Mouse (Mus musculus): Measurements from ENCODE around the gene Syt8. TPM values are rescaled to one million over a fixed set of nuclear protein-coding genes. Genes with fewer than 3 reads are reported as not detected.

The Syt8 gene
- polyA plus RNA-seq, 1 experiment from 2014 or later = not detected

DNA sequence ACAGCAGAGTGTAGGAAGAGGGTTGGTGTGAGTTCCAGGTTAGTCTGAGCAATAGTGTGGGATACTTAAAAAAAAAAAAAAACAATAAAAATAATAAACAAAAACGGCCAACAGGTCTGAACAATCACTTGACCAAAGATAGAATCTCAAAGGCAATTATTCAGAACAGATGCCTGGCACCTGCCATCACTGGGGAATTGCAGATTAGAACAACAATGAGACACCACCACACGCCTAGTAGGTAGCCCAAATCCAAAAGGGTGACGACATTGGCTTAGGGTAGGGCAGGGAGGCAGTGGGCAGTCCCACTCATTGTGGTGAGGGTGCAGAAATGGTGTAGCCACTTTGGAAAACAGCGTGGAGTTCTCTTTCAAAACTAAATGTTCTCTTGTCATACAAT is 43.0 kb upstream of the Syt8 start:
- Histone ChIP-seq H3K4me2 (ENCODE audit: low read length) (no peak overlapping the region), H3K9ac (ENCODE audit: low read depth, low read length) (no peak overlapping the region), H3K36me3 (ENCODE audit: control insufficient read depth, insufficient read depth, low read length) (no peaks in the 10 kb centered on the region), H3K9me3 (ENCODE audit: control insufficient read depth, low read length) (no peaks in the 10 kb centered on the region), H3K4me1 (ENCODE audit: control insufficient read depth, insufficient read depth, low read depth, low read length) (peaks cover 5% of the 10 kb centered on the region), H3K27ac (ENCODE audit: low read depth, low read length) (no peak overlapping the region), H3K4me3 (ENCODE audit: low read length) (no peak overlapping the region), H3K27me3 (replicated peaks; ENCODE audit: control insufficient read depth, insufficient read depth, low read length) (no peaks in the 10 kb centered on the region)
- no peak for ATAC-seq
- WGBS = 73% methylated on average over 4 of the region's 4 CpGs

GRCm38 (mm10) chr7:142393191-142393590 is 41.5 kb upstream of the Syt8 start:
- 24% methylated on average over 4 of the region's 4 CpGs for WGBS
- no peak for ATAC-seq
- H3K9me3 ChIP-seq (ENCODE audit: control insufficient read depth, low read length) = no peaks in the 10 kb centered on the region
- H3K27ac ChIP-seq (ENCODE audit: low read depth, low read length) = no peak overlapping the region
- H3K27me3 ChIP-seq (replicated peaks; ENCODE audit: control insufficient read depth, insufficient read depth, low read length) = no peaks in the 10 kb centered on the region
- no peaks in the 10 kb centered on the region for H3K4me1 ChIP-seq (ENCODE audit: control insufficient read depth, insufficient read depth, low read depth, low read length)
- no peak overlapping the region for H3K4me3 ChIP-seq (ENCODE audit: low read length)
- no peak overlapping the region for H3K9ac ChIP-seq (ENCODE audit: low read depth, low read length)
- H3K4me2 ChIP-seq (ENCODE audit: low read length) = no peak overlapping the region
- H3K36me3 ChIP-seq (ENCODE audit: control insufficient read depth, insufficient read depth, low read length) = no peaks in the 10 kb centered on the region

DNA sequence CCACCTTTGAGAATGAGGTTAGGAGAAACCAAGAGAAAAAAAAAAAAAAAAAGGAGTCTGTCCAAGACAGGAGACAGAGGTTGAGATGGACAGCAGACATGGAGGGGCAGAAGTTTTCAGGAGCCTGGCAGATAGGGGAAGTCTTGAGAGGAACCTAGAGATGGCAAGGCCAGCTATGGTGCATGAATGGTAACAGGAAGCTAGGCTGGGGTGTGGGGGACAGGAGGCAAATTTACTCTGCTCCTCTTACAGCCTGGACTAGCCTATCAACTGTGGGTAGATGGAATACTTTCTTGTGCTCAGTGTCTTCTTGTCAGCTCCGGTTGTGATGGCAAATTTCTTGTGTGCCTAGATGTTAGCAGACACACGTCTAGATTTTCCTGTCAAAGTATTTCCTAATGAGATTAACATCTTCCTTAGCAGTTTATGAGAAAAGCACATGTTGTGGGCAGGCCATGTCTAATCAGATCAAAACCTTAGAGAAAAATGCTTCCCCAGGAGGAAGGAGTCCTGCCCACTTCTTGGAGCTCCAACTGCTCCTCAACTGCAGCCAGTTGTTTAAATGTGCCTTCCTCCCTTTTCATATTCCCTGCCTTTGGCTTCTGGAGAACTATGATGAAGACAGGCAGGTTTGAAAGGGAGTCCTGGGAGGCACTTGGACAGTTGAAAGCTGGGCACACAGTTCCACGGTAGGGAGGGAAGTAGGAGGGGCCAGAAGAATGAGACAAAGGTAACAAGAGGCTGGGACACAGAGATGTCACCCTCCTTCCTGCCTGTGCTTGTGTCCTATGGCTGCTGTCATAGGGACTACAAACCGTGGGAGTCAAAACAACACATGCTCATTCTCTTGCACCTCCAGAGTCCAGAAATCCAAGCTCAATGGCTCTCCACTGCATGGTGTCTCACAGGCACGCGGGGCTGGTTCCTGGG is 40.1 kb upstream of the Syt8 start:
- H3K4me3 ChIP-seq (ENCODE audit: low read length) = no peak overlapping the region
- no peaks in the 10 kb centered on the region for H3K36me3 ChIP-seq (ENCODE audit: control insufficient read depth, insufficient read depth, low read length)
- no peaks in the 10 kb centered on the region for H3K9me3 ChIP-seq (ENCODE audit: control insufficient read depth, low read length)
- no peak for ATAC-seq
- H3K4me1 ChIP-seq (ENCODE audit: control insufficient read depth, insufficient read depth, low read depth, low read length) = no peaks in the 10 kb centered on the region
- no peaks in the 10 kb centered on the region for H3K27me3 ChIP-seq (replicated peaks; ENCODE audit: control insufficient read depth, insufficient read depth, low read length)
- H3K4me2 ChIP-seq (ENCODE audit: low read length) = no peak overlapping the region
- 78% methylated on average over 6 of the region's 6 CpGs for WGBS
- H3K9ac ChIP-seq (ENCODE audit: low read depth, low read length) = no peak overlapping the region
- H3K27ac ChIP-seq (ENCODE audit: low read depth, low read length) = no peak overlapping the region

GRCm38 (mm10) chr7:142395472-142395871 is 39.2 kb upstream of the Syt8 start:
- Histone ChIP-seq H3K4me3 (ENCODE audit: low read length) (no peak overlapping the region), H3K9me3 (ENCODE audit: control insufficient read depth, low read length) (no peaks in the 10 kb centered on the region), H3K27me3 (replicated peaks; ENCODE audit: control insufficient read depth, insufficient read depth, low read length) (no peaks in the 10 kb centered on the region), H3K27ac (ENCODE audit: low read depth, low read length) (no peak overlapping the region), H3K9ac (ENCODE audit: low read depth, low read length) (no peak overlapping the region), H3K36me3 (ENCODE audit: control insufficient read depth, insufficient read depth, low read length) (no peaks in the 10 kb centered on the region), H3K4me2 (ENCODE audit: low read length) (no peak overlapping the region), H3K4me1 (ENCODE audit: control insufficient read depth, insufficient read depth, low read depth, low read length) (no peaks in the 10 kb centered on the region)
- ATAC-seq = no peak
- WGBS = 92% methylated on average over 4 of the region's 4 CpGs

- Histone ChIP-seq H3K27ac (ENCODE audit: low read depth, low read length) (no peak overlapping the region), H3K4me2 (ENCODE audit: low read length) (no peak overlapping the region), H3K4me1 (ENCODE audit: control insufficient read depth, insufficient read depth, low read depth, low read length) (no peaks in the 10 kb centered on the region), H3K9me3 (ENCODE audit: control insufficient read depth, low read length) (no peaks in the 10 kb centered on the region), H3K9ac (ENCODE audit: low read depth, low read length) (no peak overlapping the region), H3K4me3 (ENCODE audit: low read length) (no peak overlapping the region), H3K27me3 (replicated peaks; ENCODE audit: control insufficient read depth, insufficient read depth, low read length) (no peaks in the 10 kb centered on the region), H3K36me3 (ENCODE audit: control insufficient read depth, insufficient read depth, low read length) (no peaks in the 10 kb centered on the region)
- WGBS = 95% methylated on average over 1 of the region's 1 CpGs
- ATAC-seq = no peak
Measured at GRCm38 (mm10) chr7:142396611-142397010, 38.0 kb upstream of the Syt8 start.

GRCm38 (mm10) chr7:142398052-142398451 is 36.6 kb upstream of the Syt8 start:
- Histone ChIP-seq H3K9me3 (ENCODE audit: control insufficient read depth, low read length) (no peaks in the 10 kb centered on the region), H3K4me2 (ENCODE audit: low read length) (no peak overlapping the region), H3K4me1 (ENCODE audit: control insufficient read depth, insufficient read depth, low read depth, low read length) (no peaks in the 10 kb centered on the region), H3K4me3 (ENCODE audit: low read length) (no peak overlapping the region), H3K27me3 (replicated peaks; ENCODE audit: control insufficient read depth, insufficient read depth, low read length) (no peaks in the 10 kb centered on the region), H3K36me3 (ENCODE audit: control insufficient read depth, insufficient read depth, low read length) (no peaks in the 10 kb centered on the region), H3K27ac (ENCODE audit: low read depth, low read length) (no peak overlapping the region), H3K9ac (ENCODE audit: low read depth, low read length) (no peak overlapping the region)
- 72% methylated on average over 2 of the region's 2 CpGs for WGBS
- no peak for ATAC-seq

GRCm38 (mm10) chr7:142399250-142399649 is 35.4 kb upstream of the Syt8 start:
- H3K9me3 ChIP-seq (ENCODE audit: control insufficient read depth, low read length) = no peaks in the 10 kb centered on the region
- H3K9ac ChIP-seq (ENCODE audit: low read depth, low read length) = no peak overlapping the region
- ATAC-seq = no peak
- WGBS = 78% methylated on average over 1 of the region's 1 CpGs
- no peak overlapping the region for H3K27ac ChIP-seq (ENCODE audit: low read depth, low read length)
- H3K4me2 ChIP-seq (ENCODE audit: low read length) = no peak overlapping the region
- H3K36me3 ChIP-seq (ENCODE audit: control insufficient read depth, insufficient read depth, low read length) = no peaks in the 10 kb centered on the region
- H3K4me3 ChIP-seq (ENCODE audit: low read length) = no peak overlapping the region
- H3K27me3 ChIP-seq (replicated peaks; ENCODE audit: control insufficient read depth, insufficient read depth, low read length) = no peaks in the 10 kb centered on the region
- no peaks in the 10 kb centered on the region for H3K4me1 ChIP-seq (ENCODE audit: control insufficient read depth, insufficient read depth, low read depth, low read length)

DNA sequence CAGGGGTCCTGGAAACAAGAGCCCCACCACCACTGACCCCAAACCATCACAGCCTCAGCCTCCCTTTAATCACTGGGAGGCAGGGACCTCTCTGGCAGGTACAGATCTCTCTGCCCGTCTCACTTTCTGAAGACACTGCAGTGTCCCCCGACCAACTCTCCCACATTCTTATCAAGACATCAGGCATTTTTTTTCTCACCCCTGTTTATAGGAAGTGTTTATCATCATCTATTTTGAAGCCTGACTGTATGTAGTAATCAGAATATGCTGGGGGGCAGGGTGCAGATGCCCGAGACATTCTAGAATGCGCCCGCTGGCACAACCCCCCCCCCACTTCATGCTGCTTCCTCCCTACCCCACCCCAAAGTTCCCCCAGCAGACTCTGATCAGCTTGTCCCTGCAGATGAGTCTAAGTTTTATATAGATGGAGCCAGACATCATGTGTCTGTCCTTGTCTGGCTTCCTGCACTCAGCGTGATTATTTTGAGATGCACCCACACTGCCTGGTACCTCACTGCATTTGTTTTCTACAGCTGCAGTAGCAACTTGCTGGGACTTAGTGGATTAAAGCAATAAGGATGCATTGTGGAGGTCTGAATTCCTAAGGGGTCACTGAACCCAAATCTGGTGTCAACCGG is 34.4 kb upstream of the Syt8 start:
- H3K36me3 ChIP-seq (ENCODE audit: control insufficient read depth, insufficient read depth, low read length) = no peaks in the 10 kb centered on the region
- no peak overlapping the region for H3K4me2 ChIP-seq (ENCODE audit: low read length)
- H3K9ac ChIP-seq (ENCODE audit: low read depth, low read length) = no peak overlapping the region
- no peaks in the 10 kb centered on the region for H3K27me3 ChIP-seq (replicated peaks; ENCODE audit: control insufficient read depth, insufficient read depth, low read length)
- H3K9me3 ChIP-seq (ENCODE audit: control insufficient read depth, low read length) = no peaks in the 10 kb centered on the region
- 69% methylated on average over 7 of the region's 7 CpGs for WGBS
- no peak for ATAC-seq
- no peaks in the 10 kb centered on the region for H3K4me1 ChIP-seq (ENCODE audit: control insufficient read depth, insufficient read depth, low read depth, low read length)
- H3K27ac ChIP-seq (ENCODE audit: low read depth, low read length) = no peak overlapping the region
- no peak overlapping the region for H3K4me3 ChIP-seq (ENCODE audit: low read length)

DNA sequence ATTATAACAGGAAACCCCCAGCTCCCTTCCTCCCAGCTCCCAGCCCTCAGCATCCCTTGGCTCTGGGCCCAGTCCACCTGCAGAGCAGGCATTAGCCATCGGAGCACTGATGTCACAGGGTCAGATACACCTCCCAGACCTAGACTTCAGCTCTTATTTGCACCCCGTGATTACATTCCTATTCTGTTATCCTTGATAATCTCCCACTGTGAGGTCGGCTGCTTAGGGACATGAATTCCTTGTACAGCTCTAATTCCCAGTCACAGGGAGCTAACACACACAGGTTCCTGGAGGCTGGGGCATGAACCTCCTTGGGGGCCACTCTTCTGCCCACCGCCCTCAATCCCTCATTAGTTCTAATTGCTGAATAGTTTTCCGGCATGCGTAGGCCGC is 33.9 kb upstream of the Syt8 start:
- H3K9me3 ChIP-seq (ENCODE audit: control insufficient read depth, low read length) = no peaks in the 10 kb centered on the region
- H3K9ac ChIP-seq (ENCODE audit: low read depth, low read length) = no peak overlapping the region
- H3K27me3 ChIP-seq (replicated peaks; ENCODE audit: control insufficient read depth, insufficient read depth, low read length) = no peaks in the 10 kb centered on the region
- H3K4me1 ChIP-seq (ENCODE audit: control insufficient read depth, insufficient read depth, low read depth, low read length) = no peaks in the 10 kb centered on the region
- no peak overlapping the region for H3K27ac ChIP-seq (ENCODE audit: low read depth, low read length)
- 48% methylated on average over 7 of the region's 7 CpGs for WGBS
- no peak for ATAC-seq
- no peaks in the 10 kb centered on the region for H3K36me3 ChIP-seq (ENCODE audit: control insufficient read depth, insufficient read depth, low read length)
- H3K4me2 ChIP-seq (ENCODE audit: low read length) = no peak overlapping the region
- H3K4me3 ChIP-seq (ENCODE audit: low read length) = no peak overlapping the region

Measured in hindbrain, embryonic 16.5 days (tissue).